Mouse (Mus musculus): ENCODE results near the gene A030014E15Rik.
"Not testable (repeated sequence)": the region's sequence is repeated elsewhere in the genome, so short reads cannot be mapped to it uniquely, and the experiment has no call there.

The A030014E15Rik gene

DNA sequence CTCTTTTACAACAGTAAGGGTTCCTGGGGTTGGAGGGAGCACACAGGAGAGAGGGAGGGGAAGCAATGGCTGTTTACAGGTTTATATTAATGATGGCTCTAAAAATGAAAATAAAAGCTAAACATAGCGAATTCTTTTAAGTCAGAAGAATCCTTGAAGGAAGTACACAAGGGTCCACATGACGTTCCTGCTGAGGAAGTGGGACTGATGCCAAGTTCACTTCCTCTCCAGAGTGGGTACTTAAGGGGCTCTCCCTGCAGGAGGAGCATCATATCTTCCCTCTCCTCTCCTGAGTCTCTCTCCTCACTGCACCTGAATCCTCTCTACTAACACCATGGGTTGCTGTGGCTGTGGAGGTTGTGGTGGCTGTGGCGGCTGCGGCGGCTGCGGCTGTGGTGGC is at the start of gene A030014E15Rik:
Gene A030014E15Rik (plus strand): TSS at position 268 of the 400 bp plus-strand sequence.
- DNase-seq: no peak

DNA sequence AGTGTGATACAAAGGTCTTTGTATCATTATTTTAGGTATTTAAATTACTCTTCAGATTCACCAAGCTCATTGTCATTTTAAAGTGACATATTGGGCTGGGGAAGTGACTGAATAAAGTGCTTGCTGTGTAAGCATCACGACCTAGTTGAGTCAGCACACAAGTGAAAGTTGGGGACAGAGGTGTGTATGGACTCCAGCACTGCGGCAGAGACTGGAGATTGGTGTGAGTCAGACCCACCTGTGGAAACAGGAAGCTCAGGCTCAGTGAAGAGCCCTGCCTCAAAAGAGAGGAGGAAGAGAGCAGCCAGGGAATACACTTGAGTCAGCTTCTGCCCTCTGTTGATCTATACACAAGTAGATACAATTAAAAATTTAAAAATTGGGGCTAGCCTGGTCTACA is 45.5 kb upstream of the A030014E15Rik start:
- DNase-seq: no peak

DNA sequence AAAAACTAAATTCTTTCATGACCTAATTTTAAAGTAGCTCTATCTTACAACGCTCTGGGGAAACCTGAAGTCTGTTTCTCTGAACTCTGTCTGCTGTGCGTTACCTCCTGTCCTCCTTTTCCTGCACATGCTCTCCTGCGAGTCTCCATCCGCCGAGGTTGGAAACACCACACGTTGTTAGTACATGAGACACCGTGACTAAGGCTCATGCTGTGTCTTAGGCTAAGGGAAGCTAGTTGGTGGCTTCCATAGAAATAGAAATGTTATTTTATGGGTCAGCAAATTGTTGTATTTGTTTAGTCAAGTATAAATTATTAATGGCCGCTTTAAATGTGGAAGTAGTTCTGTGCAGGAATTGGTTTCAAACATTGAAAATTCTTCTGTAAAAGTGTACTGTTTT is 44.5 kb upstream of the A030014E15Rik start:
- DNase-seq: no peak

DNA sequence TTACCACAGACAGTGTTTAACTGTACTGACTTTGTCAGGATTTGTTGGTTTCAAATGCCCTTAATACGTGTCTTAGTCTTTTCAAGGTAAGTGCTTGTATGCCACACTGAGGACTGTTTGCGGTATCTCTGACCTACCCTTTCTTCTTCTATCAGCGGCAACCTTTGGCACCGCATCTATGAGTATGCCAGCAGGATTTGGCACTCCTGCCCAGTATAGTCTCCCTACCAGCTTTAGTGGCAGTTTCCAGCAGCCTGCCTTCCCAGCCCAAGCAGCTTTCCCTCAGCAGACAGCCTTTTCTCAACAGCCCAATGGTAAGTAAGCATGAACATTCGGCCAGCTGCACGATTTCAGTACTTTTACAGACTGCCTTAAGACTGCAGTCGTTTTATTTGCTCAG is 31.4 kb upstream of the A030014E15Rik start:
- DNase-seq: no peak

DNA sequence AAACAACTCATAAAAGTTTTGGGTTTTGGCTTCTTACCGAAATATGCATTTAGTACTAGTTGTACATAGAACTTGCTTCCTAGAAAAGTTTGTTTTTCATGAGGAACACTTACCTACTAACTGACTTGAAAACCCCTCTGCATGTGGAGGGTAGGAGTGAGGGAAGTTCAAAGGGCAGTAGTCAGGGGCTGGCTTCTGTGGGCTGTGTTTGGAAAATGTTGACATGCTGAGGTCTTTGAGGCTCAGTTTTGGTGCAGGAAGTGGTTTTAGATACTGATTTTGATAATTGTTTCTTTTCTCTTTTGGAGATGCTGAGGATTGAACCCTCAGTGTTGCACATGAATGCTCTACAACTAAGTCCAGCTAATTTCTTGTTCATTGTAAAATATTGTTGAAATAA is 24.1 kb upstream of the A030014E15Rik start:
- DNase-seq: no peak

DNA sequence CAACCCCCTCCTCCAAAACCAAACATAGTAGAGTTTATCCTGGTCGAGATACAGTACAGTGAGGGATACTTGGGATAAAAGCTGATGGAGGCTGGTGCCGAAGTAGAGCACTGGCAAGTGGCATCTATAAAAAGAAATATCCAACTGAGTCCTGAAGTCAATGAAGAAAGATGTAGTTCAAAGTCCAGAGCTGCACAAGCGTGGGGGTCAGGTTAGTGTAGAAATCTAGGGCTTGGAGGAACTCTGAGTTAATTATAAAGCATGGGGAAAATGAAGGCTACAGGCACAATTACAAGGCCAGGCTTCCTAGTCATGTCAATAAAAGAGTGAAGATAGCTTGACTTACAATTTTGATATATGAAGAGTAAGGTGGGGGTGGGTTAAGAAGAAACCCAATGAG is 23.5 kb upstream of the A030014E15Rik start:
- no peak for DNase-seq

DNA sequence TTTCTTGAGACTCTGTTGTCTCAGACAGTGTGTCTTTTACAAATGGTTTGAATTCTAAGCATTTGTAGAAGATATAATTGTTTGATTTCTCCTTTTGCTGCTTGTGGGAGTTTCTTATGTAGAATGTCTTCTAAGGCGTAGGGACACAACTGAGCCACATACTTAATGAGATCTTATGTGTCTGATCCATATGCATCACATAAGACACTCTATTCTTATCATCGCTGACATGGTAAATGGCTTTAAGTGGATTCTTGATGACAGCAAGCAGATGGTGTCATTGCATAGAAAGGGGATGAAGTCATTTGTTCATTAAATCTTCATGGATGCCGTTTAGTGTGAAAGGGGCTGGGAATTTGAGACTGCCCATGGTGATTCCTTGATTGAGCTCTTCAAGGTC is 18.8 kb upstream of the A030014E15Rik start:
- no peak for DNase-seq

DNA sequence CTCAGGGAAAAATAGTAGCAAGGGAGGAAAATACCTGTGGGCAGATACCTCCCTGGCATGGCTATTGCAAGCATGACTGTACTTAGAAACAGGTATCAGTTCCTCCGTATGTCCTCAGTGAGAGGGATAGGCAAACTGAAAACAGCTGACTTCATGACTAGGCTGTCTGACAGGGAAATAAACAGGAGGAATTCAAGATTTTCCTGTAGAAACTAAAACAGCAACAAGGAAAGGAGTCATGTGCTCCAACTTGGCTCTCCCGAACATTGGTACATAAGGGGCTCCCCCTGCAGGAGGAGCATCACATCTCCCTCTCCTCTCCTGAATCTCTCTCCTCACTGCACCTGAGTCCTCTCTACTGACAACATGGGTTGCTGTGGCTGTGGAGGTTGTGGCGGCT is 11.7 kb upstream of the A030014E15Rik start, which contains the start of gene A030005L19Rik:
Gene A030005L19Rik (plus strand): TSS at position 301 of the 400 bp plus-strand sequence.
- DNase-seq: no peak

DNA sequence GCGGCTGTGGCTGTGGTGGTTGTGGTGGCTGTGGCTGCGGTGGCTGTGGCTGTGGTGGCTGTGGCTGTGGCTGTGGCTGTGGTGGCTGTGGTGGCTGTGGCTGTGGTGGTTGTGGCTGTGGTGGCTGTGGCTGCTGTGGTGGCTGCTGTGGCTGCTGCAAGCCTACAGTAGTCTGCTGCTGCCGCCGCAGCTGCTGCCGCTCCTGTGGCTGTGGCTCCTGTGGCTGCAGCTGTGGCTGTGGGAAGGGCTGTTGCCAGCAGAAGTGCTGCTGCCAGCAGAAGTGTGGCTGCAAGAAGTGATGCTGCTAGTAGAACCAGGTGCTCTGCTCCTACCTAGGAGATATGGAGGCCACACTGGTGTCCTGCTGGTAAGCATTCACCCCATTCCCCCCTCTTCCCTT is 11.3 kb upstream of the A030014E15Rik start:
- DNase-seq: not testable (repeated sequence)

DNA sequence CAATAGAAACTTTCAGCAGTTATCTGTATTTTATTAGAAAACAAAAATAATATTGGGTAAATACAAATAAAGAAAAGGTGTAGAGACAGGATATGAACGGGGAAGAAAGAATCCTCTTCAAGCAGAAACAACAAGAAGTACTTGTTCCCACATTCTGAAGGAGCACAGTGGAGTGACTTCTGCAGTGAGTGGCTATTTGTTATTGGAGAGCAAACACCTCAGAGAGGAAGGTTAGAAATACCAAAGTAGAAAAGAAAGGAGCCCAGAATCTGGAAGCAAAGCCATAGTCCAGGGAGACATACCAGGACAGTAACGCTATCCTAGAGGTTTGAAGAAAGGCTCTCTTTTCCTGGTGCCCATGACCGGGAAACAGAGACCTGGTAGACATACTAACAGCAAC is 5.8 kb downstream of the A030014E15Rik start:
- DNase-seq: not testable (repeated sequence)

DNA sequence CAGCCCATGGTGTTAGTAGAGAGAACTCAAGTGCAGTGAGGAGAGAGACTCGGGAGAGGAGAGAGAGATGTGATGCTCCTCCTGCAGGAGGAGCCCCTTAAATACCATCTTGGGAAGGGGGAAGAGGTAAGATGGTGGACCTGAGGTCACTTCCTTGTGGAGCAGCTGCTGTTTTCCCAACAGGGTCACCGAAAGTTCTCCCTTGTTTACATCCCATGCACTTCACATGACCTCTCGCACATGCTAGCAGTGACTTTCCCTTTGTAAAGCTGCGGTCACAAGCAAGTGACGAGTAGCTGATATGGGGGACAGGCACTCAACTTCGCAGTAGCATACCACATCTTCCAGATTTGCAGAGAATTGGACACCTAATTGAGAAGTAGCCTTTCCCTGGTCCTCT is 6.6 kb downstream of the A030014E15Rik start, which contains the start of gene Gm6217:
Gene Gm6217 (minus strand): TSS at position 74 of the 400 bp plus-strand sequence.
- not testable (repeated sequence) for DNase-seq

DNA sequence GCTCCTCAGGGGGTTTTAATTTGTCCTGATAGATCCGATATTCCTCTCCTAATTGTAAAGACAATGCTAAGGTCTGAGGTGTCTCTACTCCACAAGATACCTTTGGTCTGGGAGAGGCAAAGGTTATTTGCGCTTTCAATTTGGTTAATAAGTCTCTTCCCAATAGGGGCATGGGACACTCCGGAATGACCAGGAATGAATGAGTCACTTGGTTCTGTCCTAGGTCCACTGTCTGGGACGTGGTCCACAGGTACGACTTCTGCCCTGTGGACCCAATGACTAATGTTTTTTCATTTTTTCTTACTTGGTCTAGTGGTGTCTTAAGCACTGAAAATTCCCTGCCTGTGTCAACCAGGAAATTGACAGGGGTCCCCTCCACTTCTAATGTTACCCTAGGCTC is 13.9 kb downstream of the A030014E15Rik start:
- DNase-seq: no peak

DNA sequence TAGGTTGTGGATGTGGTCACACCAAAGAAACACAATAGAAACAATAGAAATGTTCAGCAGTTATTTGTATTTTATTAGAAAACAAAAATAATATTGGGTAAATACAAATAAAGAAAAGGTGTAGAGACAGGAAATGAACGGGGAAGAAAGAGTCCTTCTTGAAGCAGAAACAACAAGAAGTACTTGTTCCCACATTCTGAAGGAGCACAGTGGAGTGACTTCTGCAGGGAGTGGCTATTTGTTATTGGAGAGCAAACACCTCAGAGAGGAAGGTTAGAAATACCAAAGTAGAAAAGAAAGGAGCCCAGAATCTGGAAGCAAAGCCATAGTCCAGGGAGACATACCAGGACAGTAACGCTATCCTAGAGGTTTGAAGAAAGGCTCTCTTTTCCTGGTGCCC is 17.8 kb downstream of the A030014E15Rik start:
- DNase-seq: not testable (repeated sequence)

DNA sequence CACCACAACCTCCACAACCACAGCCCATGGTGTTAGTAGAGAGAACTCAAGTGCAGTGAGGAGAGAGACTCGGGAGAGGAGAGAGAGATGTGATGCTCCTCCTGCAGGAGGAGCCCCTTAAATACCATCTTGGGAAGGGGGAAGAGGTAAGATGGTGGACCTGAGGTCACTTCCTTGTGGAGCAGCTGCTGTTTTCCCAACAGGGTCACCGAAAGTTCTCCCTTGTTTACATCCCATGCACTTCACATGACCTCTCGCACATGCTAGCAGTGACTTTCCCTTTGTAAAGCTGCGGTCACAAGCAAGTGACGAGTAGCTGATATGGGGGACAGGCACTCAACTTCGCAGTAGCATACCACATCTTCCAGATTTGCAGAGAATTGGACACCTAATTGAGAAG is 18.6 kb downstream of the A030014E15Rik start, which contains the start of gene A030003K21Rik:
Gene A030003K21Rik (minus strand): TSS at position 94 of the 400 bp plus-strand sequence.
- DNase-seq: not testable (repeated sequence)

DNA sequence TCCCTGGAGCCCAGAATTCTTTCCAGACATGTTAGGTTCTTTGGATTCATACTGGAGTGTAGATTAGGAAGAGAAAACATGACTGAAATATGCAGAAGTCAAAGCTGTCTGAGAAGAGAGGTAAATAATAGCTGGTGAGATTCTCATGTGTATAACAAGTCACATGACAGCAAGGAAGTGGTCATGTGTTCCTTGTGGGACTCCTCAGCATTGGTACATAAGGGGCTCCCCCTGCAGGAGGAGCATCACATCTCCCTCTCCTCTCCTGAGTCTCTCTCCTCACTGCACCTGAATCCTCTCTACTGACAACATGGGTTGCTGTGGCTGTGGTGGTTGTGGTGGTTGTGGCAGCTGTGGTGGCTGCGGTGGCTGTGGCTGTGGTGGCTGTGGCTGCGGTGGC is 21.3 kb downstream of the A030014E15Rik start:
- not testable (repeated sequence) for DNase-seq

DNA sequence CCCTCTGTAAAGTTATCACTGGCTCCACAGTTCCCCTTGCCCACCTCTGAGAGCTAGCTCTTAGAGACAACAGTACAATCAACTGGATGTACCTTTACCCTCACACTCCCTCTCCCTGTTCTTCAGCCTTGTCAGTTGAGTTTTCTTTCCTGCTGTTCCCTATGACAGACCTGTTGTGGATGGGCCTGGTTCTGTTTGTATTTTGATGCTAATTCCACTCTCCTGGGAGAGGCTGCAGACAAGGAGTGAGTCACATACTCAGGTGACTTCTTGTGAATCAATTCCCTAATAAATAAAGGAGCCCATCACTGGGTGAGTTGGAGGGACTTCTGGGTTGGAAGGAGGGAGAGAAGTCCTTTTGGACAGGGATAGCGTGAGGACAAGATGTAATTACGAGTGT is 23.9 kb downstream of the A030014E15Rik start:
- DNase-seq: no peak

DNA sequence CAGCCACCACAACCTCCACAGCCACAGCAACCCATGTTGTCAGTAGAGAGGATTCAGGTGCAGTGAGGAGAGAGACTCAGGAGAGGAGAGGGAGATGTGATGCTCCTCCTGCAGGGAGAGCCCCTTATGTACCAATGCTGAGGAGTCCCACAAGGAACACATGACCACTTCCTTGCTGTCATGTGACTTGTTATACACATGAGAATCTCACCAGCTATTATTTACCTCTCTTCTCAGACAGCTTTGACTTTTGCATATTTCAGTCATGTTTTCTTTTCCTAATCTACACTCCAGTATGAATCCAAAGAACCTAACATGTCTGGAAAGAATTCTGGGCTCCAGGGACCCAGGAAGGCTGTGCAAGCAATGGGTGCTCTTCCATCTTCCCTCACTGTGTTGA is 31.2 kb downstream of the A030014E15Rik start, which contains the start of gene Gm7544:
Gene Gm7544 (minus strand): TSS at position 101 of the 400 bp plus-strand sequence.
- DNase-seq: not testable (repeated sequence)

DNA sequence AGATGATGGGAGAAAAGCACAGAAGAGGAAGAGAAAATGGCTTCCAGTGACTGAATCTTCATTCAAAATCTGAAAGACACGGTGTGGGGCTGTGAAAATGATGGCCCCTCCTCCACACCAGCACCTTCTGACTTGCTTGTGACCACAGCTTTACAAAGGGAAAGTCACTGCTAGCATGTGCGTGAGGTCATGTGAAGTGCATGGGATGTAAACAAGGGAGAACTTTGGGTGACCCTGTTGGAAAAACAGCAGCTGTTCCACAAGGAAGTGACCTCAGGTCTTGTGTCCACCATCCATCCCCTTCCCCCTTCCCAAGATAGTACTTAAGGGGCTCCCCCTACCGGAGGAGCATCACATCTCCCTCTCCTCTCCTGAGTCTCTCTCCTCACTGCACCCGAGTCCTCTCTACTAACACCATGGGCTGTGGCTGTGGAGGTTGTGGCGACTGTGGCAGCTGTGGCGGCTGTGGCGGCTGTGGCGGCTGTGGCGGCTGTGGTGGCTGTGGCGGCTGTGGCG is 35.2 kb downstream of the A030014E15Rik start, which contains the start of gene Gm47955:
Gene Gm47955 (plus strand): TSS at position 417 of the 516 bp plus-strand sequence.
- DNase-seq: no peak

DNA sequence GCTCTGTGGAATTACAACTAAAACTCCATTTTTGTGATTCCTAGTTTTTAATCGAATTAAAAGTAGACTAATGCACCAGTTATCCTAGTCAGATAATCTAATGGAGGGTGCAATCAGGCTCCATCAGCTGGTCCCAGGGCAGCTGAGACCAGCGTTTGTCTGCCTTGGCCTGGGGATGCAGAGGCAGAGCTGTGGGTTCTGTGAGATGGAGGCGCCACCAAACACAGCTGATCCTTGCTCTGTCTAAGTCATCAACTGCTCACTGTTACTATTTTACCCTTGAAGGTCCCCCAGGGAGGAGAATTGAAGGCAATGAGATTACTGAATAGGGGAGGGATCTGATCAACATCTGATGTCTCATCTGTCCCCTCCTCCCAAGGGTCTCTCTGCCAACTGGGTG is 41.7 kb downstream of the A030014E15Rik start:
- no peak for DNase-seq

DNA sequence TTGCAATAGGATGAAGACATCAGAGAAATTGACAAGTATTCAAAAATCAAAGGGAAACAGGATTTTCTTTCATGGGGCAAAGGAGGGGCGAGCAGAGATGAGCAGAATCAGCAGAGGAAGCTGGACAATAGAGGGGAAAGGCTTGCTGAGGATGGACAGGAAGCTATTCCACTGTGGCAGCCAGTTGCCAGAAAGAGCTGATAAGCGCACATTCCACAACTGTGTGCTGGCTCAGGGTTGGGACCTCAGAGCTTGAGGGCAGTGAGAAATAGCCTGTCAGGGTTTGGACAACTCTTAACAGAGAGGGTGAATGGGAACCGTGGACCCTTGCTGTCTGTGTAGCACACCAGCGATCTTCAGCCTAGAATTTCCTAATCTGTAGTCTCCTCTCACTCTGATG is 47.3 kb downstream of the A030014E15Rik start:
- no peak for DNase-seq

DNA sequence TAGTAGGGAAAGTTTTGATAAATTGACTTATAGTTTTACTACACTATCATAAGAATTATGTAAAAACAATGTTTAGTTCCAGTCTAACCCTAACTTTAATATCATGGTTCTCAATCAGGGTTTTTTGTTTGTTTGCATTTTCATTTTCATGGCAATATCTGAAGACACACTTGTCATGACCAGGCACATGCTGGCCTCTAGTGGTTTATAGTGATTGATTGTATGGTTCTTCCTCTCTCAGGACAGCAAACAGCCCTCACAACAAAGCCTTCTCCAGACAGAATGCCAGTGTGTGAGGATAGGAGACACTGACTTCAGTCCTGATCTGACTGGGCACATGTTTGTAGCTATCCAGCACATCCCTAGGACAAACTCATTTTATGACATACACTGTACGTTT is 48.5 kb downstream of the A030014E15Rik start:
- no peak for DNase-seq

DNA sequence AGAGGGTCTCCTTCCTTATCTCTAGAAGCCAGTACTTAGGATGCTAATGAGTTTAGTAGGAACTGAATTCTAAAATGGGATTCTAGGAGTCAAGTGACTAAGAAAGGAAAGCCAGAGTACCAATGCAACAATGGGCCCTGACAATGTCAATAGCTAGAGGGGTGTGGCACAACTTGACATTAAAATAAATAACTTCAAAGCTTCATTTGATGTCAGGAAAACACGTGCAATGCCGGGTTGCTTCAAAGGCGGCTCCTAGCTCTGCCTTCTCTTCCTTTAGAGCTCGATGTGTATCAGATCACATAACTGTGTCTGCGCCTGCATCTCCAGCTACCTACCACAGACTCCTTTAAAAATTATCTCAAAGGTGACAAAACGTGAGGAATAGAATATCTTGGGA is 49.2 kb downstream of the A030014E15Rik start:
- no peak for DNase-seq

DNA sequence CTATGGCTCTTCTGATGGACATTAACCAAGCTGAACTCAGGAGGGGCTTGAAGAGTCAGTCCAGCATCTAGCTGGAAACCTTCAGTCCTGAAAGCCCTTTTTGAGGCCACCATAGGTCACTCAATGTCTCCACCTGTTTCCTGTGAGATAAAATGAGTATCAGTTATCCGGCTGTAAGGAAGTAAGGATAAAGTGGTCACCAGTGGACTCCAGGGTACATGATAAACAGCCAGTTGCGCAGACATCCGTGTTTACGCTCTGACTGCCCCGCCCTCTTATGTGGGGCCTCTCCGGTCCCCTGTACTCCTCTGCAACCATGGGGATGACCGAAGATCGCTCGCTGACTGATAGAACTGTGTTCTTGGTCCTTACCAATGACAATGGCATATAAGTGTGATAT is 49.6 kb downstream of the A030014E15Rik start:
- DNase-seq: no peak

All from B cell, adult 2 months (primary cell).